Mouse (Mus musculus) testis, postnatal 14 days (tissue): ENCODE data around the gene Tjp3.

Source experiments
- DNase-seq: peaks from one replicate; pipeline ENCODE4 v3.0.0; 2021; ENCODE audit warnings: low spot score

Tjp3 gene

DNA sequence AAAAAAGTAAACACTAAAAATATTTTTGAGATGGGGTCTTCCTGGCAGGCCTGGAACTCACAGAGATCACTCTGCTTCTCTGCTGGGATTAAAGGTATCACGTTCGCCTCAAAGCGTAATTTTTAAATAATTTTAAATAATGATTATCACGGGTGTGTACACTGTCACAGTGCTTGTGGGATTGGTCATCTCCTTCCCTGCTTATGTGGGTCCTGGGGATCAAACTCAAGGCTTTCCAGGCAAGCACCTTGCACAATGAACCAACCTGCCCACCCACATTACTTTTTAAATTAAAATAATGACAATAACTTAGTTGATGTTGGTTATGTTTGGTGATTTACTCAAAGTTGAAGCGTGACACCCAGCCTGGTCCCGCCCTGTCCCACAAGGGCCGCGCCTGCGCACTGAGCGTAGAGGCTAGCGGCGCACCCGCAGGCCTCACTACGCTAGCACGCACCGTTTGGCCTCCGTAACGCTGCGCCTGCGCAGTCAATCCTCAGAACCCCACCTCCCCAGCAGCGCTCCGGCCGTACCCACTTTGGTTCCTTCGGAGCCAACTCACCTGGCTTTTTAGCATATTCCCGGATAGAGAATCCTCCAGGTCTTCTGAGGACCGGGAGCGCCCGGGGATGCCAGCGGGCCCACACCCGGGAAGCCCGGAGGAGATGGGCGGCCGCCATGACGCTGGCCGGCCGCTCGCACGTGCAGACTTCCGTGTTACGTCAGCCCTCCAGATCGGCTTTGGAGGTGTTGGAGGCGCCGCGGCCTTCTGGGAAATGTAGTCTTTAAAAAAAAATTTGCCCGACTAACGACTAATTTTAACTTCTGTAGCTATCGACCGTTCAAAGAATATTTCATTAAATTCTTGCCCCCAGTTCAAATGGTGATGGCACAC is 24.9 kb downstream of the Tjp3 start, which contains the start of the genes Mrpl54 and Apba3:
Gene Mrpl54 (minus strand): TSS at position 724 of the 895 bp plus-strand sequence.
Gene Apba3 (plus strand): TSS at position 750 of the 895 bp plus-strand sequence.
- peak; percentile 95 for DNase-seq

DNA sequence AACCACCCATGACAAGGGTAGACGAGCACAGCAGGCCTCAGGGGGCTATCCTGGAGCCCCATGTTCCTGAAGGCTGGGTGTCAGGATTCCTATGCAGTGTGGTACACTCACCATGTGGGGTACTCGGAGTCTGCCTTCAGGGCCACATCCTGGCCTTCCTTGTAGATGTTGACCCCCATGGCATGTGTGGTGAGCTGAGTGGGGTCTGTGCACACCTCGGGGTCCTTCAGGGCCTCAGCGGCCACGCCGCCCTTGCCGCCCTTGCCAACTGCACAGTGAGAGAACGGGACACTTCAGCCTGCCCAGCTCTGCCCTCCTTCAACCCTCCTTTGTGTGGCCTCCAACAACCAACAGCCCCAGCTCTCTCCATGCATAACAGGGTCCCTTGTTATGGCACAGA is 25.8 kb downstream of the Tjp3 start:
- no peak for DNase-seq

DNA sequence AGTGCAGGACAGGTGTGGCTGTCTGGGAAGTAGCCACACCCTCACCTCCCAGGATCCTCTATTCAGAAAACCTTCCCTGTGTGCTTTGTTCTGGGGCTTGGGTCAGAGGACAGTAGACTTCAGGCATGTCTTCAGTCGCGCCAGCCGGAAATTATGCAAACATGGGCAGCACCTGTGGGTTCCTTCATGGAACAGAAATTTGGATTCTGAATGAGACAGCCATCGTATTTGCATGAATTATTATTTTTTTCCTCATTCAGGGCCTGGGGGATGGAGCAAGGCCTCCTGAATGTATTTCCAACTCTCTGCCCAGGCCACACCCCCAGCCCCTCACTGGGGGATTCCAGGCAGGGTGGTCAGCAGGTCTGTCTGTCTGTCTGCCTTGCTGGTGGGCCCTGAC is 30.4 kb downstream of the Tjp3 start:
- DNase-seq, result no peak

DNA sequence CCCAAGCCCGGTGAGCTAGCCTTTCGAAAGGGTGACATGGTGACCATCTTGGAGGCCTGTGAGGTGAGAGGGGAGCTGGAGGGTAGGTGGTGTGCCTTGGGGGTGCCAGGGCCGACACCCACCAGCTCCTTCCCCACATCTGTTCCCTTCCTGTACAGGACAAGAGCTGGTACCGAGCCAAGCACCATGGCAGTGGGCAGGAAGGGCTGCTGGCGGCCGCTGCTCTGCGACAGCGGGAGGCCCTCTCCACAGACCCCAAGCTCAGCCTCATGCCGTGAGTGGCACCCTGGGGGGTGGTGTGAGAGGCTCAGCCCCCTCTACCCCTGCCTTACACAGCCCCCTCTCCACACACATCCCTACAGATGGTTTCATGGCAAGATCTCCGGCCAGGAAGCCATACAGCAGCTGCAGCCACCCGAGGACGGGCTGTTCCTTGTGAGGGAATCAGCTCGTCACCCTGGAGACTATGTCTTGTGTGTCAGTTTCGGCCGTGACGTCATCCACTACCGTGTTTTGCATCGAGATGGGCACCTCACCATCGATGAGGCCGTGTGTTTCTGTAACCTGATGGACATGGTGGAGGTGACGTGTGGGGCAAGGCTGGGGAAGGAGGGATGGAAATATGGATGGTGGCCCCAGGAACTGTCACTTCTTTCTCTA is 32.0 kb downstream of the Tjp3 start:
- DNase-seq, result no peak

DNA sequence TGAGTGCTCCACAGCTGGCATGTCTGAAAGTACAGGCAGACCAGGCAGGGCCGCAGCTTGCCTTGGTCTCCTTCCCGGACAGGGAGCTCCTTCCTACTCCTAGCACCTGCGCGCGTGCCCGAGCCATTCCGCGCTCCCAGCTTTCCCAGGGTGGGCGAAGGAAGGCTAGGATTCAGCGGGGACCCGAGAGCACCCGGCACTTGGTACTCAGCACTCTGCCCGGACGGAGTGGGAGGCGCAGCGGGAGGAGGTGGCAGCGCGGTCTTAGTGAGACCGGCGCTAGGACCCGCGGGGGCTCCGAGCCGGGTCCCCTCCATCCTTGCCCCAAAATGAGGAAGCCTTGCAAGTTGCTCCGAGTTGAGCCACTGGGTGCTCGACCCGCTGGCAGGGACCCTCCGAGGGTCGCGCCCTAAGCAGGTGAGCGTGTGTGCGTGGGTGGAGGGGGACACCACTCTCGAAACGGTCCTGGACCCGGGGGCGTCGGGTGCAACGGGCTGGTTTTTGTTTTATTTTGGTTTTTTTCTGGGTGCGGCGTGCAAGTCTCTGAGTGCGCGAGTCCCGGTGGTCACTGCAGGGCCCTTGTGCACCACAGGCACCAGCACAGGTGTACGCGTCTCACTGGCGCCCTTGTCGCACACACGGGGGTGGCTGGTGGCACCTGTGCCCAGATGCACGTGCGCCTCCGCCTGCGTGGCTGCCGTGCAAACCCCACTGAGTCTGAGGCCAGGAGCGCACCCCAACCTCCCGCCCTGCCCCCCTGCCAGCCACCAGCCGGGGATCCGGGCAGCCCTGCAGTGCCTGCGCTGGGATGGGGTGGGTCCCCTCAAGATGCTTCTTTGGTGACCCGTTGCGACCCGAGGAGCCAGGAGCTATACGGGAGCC is 34.0 kb downstream of the Tjp3 start:
- DNase-seq, result no peak

DNA sequence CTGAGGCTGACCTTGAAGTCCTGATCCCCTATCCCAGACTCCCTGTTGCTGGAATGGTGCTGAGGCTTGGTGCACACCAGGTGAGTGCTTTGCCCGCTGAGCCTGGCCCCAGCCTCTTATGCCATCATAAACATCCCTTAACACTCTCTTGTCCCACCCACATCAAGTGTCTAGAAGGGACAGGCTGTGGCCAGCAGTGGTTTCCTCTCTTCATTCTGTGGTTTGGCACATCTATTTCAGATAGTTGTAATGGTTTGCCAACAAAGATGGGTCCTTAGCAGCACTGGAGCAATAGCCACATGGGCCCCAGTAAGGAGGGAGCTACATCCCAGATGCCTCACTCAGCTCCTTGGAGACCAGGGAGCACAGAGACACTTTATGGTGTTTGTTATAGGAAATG is 36.5 kb downstream of the Tjp3 start:
- no peak for DNase-seq

DNA sequence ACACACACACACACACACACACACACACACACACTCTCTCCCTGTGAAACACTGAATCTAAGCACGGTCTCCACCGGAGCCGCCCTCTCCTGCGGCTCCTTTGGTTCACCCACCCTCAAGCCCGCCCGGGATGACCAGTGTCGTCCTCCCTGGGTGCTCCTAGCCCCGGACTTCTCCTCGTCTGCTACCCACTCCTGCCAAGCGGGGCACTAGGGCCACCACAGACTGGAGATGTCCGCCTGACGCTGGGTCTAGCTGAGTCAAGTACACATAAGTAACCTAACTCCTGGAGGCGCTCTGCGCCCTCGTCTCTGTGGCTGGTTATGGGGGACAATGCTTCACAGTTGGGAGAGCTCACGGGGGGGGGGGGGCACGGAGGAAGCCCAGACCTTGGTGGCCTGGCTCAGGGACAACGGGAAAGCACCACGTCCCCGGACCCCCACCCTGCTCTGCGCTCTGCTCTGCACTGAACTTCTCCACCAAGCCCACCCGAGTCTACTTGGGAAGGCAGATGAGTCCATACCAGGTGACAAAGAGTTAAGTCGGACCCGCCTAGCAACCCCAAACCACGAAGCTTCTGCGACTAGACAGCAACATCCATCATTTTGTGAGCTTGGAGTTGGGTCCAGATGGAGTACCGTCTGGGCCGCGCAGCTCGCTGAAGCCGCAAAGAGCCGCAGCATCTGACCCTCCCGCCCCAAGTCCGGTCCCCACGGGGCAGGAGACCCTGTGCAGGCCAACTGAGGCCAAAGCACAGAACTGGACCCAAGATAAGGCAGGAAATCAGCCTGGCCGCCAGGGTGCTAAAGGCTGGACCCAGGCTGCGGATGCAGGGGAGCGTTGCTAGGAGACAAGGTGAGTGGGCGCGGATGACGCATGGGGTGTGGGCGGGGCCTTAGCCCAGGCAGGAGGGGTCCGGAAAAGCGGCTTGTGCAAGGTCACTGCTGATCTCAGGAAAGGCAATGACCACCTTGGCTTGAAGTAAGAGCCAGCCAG is 38.7 kb downstream of the Tjp3 start, which contains the start of gene Matk:
Gene Matk (plus strand): TSS at position 512 of the 996 bp plus-strand sequence.
- DNase-seq, result peak; percentile 64

DNA sequence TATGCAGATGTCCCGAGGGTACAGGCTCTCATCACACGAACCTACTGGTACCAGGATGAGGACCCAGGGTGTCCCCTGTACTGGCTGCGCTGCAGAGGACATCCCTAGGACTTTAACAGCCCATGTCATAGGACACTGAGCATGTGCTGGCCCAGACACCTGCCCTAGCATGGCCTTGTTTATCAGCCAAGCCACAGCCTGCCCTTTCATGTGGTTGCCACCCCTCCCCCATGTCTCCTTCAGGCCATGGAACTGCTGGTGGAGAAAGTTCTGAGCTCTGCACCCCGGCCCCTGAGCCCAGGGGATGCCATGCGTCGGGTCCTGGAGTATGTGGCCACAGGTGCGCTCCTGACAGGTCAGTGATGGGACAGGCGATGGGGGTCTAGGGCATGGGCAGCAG is 41.9 kb downstream of the Tjp3 start:
- no peak for DNase-seq

DNA sequence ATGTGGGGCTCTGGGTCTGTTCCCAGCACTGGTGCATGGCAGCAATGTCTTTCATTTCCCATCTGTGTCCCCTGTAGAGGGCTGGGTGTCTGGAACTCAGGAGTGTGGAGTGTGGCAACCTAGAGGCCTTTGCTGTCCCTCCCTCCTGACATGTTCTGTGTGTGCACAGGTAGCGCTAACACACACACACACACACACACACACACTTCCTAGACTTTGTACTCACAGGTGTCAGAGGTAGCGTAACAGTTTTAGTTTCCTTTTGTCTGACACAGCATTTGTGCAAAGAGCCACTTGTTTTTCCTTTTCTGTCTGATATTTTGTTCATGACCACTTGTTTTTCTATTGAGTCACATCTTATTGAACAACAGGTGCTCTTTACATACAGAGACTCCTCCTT is 43.6 kb downstream of the Tjp3 start:
- DNase-seq, result no peak

DNA sequence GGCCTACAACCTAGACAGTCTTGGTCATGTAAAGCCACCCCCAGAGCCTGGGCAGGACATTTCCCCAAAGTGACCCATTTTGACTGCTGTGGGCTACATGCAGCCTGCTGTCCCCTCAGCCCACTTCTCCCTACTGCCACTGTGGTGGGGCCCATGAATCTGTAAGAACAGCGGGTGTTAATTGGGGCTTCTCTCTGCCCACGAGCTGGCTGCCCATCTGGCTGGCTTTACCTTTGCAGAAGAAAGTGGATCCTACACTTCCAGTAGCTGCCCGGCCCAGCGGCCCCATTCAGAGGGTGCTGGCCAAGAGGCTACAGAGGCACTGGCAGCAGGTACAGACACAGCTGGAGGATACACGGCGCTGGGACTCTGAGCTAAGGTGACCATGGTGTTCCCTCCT is 46.2 kb downstream of the Tjp3 start:
- DNase-seq, result no peak

DNA sequence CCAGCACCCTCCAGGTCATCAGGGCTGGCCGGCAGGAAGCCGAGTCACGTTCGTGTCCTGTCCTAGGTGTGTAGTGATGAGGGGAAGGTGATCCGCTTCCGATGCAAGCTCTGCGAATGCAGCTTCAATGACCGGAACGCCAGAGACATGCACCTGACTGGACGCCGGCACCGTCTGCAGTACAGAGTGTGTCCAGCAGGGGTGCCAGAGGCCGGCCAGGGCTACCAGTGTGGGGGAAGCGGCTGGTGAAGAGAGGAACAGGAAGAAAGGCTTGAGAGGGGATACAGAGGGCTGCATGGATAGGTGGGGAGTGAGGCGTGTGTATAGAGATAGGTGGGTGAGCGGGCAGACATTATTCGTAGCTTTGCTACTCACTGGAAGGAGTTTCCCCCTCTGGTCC is 46.8 kb downstream of the Tjp3 start:
- no peak for DNase-seq

DNA sequence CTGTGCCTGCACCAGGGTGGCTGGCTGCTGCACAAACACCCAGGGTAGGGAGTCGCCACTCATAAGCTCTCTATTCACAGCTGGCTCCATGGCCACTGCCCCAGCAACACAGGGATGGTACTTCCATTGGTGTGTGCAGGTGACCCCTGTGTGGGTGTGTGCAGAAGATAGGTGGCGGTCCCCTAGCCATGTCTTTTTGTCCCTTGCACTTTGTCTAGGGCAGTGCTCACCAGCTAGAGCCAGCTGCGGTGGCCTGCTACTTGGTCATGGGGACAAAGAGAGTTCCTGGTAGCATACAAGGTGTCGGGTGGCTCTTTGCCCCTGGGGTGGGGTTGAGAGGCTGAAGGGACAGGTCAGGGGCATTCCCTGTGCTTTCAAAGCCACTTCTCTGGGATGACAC is 47.2 kb downstream of the Tjp3 start:
- DNase-seq, result no peak

DNA sequence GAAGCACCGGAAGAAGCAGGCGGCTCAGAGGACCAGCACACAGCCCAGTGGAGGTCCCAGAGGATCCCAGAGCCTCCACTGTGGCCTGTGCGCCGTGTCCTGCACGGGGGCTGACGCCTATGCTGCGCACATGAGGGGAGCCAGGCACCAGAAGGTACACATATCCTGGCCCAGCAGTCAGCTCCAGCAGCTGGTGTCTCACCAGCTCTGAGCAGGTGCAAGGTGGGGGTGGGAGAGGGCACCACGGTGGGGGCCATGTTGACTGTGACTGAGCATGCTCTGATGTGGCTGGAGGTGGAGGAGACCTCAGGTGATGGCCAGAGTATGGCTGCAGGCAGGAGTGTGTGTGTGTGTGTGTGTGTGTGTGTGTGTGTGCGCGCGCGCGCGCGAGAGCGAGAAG is 49.4 kb downstream of the Tjp3 start:
- no peak for DNase-seq

DNA sequence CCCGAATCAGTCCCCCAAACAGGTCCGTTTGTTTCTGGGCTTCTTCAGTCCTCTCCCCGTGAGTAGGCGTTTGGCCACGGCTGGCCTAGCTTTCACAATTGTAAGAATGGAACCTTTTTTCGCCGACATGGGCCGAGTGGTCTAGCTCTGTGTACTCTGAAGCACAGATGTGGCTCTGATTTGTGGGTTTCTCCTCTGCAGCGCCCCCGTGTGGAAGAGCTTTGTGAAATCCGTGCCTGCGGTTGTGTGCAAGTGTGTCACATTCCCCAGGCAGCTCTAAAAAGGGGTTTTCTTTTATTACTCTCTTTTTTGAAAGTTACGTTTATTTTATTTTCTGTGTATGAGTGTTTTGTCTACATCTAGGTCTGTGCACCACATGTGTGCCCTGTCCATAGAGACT is 50.5 kb downstream of the Tjp3 start:
- DNase-seq, result no peak

DNA sequence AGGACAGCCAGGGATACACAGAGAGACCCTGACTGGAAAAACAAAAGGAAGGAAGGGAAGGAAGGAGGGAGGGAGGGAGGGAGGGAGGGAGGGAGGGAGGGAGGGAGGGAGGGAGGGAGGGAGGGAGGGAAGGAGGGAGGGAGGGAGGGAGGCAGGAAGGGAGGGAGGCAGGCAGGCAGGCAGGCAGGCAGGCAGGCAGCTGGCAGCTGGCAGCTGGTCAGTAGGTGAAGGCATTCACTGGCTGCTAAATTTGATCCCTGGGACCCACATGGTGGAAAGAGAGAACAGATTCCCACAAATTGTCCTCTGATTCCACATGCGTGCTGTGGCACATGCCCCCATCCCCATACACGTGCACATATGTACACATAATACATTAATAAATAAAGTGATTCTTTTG is 52.8 kb downstream of the Tjp3 start:
- no peak for DNase-seq

DNA sequence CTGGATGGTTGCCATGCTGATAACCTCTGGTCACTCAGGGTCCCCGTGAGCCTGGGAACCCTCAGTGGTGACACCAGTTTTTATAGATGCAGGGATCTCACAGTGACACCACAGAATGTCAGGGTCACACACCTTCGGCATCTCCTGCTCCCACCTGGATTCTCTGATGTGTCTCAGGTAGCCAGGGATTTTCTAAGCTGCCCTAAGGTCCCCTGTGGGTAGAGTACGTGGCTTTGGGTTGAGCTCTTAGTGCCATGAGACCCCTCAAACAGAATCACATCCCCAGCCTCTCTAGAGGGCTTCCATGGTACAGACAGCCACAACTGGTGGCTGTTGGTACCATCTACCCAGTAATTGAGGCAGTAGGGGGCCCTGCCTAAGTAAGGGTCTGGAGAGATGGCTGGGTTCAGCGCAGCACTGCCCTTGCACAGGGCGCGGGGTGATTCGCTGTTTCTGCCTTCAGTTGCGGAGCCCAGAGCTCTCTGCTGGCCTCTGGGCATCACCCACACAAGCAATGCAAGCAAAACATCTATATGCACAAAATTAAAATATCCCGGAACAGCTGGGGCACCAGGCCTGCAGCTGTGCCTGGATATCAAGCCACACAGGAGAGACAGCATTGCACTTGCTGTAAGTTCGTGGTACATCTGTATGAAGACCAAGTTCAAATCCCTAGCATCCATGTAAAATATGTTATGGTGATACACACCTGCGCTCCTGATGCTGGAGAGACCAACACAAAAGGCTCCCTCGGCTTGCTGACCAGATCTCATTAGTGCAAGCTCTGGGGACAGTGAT is 54.7 kb downstream of the Tjp3 start:
- no peak for DNase-seq

DNA sequence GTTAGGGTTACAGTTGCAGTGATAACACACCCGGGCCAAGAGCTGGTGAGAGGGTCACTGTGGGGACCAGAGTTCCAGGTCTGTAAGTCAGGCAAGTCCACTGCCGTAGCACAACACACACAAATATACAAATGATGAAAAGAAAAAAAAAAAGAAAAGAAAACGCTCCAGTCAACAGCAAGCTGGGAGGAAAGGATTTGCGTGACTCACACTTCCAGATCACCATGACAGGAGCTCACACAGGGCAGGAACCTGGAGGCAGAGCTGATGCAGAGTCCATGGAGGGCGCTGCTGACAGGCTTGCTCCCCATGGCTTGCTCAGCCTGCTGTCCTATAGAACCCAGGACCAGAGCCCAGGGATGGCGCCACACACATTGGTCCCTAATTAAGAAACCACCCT is 57.2 kb downstream of the Tjp3 start:
- DNase-seq, result no peak

DNA sequence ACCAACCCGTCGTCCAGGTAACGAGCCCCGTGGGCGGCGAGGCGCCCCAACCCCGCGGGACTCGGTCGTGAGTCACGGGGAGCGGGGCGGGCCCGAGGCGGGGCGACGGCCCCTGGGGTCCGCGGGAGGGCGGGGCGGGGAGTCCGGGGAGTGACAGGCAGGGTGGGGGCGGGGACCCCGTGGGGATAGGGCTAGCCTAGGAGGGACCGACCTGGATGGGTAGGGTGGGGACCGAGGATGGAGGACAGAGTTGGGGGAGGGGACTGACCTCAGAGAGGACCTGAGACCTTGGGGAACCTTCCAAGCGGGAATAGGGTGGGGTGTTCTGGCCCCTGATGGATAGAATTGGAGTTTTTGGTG is 58.2 kb downstream of the Tjp3 start:
- no peak for DNase-seq

DNA sequence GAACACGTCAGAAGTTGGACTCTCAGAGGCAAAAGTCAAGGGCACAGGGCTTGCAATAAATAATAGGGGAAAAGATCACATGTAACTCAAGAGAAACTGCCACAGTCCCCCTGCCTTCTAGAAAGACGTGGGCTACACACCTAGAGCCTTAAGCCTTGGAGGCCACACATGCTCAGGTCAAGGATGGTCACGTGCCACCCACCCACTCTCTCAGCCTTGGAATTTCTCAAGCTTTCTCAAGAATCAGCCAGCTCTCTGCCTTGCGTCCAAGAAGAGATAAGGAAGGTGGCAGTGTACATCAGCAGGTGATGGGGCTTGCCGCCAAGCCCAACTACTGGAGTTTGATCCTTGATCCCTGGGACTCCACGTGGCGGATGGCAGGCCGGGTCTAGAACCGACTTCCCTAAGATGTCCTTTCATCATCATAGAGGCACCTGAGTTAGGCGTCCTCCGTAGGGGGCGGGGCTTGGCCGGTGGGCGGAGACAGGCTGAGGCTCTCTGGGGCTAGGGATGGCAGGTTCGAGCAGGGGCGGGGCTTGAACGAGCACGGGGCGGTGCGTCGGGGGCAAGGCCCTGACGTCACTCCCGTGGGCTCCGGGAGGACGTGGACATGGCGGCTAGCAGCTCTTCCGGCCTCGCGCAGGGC is 58.7 kb downstream of the Tjp3 start, which contains the start of gene Zfr2:
Gene Zfr2 (plus strand): TSS at position 576 of the 646 bp plus-strand sequence.
- DNase-seq, result peak; percentile 92

DNA sequence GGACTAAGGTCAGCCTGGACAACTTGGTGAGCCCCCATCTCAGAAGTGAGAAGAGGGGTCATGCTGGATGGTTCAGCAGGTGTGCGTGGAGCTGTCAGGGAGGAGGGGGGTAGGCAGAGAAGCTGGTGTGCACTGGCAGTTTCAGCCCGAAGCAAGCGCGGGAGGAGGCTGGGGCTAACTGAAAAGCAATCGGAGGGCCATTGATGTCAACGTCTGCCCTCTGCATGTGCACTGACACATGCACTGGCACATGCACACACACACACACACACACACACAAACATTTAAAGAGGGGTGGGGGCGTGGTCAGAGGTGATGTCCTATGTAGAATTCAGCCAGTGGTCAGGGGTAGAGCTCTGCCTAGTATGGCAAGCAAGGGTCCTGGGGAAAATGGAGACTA is 59.9 kb downstream of the Tjp3 start:
- DNase-seq, result no peak
